Mouse (Mus musculus) urinary bladder, postnatal 0 days (tissue): Measurements from ENCODE around the gene Ttc30b. TPM values are rescaled to one million over a fixed set of nuclear protein-coding genes. Genes with fewer than 3 reads are reported as not detected.

ENCODE experiments used
- polyA plus RNA-seq: library from polyadenylated mRNA; unstranded; fragments of >200 nt; fragmentation: Nextera tagmentation; extraction: Ambion mirVana; gene quantifications from 2 replicates; pipeline ENCODE4 v1.2.1, GENCODE M21; 2015

The Ttc30b gene
- 6.3 and 7.5 TPM in 2 replicates for polyA plus RNA-seq

DNA sequence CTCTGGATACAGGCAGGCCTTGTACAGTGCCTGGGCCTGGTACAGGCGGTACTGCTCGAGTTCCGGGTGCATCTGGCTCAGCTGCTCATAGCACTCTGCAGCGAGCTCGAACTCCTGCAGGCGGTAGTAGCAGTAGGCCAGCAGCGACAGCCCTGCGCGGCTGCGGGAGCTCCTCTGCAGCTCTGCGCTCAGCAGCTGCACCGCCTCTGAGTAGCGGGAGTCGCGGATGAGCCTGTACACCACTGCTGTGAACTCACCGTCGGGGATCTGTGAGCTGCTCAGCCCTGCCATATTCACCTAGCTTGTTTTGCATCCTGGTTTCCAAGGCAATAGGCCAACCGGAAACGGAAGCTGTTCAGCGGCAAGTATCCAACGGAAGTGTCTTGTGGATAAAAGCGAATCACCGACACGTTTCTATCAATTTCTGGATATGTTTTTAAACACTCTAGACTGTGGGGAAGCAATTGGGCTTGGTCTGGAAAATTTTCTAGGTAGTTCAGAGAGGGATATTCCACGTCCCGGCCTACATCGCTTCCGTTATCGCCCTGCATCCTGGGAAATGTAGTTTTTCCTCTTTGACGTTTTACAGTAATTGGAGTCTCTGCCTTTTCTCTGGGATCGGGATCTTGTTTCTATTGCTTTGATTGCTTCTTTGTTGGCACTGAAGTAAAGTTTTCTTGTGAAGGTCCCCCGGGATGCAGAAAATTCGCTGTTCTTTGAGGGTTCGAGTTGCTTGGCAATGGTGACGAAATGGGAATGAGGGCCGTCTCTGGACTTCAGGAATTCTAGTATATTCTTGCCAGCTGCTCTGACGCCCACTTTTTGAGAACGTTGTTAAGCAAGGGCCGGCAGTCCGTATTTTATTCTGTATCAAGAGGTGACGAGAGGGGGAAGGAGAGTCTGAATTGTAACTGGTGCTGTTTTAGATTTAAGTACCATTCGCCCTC lies at the start of gene Ttc30b:
Gene Ttc30b, minus strand, starts transcription at position 469 of the 947 bp plus-strand sequence.

DNA sequence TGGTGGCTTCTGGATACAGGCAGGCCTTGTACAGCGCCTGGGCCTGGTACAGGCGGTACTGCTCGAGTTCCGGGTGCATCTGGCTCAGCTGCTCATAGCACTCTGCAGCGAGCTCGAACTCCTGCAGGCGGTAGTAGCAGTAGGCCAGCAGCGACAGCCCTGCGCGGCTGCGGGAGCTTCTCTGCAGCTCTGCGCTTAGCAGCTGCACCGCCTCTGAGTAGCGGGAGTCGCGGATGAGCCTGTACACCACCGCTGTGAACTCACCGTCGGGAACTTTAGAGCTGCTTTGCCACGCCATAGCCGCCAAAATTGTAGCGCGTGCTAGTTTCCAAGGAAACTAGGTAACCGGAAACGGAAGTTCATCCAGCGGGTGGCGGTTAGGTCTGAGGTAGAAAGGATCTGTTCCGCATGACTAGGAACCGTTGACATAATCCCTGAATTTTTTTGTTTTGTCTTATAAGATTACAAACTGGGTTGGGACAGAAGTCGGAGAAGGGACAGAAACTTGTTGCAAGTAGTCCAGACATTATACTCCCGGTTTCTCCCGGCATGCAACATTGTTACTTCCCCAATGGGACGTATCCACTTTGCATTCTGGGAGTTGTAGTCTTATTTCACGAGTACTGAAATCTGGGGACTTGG lies 43.2 kb upstream of the Ttc30b start, which contains the start of gene Ttc30a1:
Gene Ttc30a1, minus strand, starts transcription at position 528 of the 642 bp plus-strand sequence.

DNA sequence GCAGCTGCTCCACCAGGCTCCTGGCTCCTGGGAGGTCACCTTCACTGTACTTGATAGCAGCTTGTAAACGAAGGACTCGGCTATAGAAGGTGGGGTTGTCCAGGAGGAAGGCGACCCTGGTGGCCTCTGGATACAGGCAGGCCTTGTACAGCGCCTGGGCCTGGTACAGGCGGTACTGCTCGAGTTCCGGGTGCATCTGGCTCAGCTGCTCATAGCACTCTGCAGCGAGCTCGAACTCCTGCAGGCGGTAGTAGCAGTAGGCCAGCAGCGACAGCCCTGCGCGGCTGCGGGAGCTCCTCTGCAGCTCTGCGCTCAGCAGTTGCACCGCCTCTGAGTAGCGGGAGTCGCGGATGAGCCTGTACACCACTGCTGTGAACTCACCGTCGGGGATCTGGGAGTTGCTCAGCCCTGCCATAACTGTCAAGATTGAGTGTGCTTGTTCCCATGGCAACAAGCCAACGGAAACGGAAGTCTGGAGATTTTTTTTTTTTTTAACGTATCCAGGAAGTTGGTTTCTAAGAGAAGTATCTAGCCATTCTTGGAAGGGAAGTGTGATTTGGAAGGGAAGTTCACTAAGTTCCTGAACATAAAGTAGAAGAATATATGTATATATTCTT lies 39.5 kb upstream of the Ttc30b start, which contains the start of gene Ttc30a2:
Gene Ttc30a2, minus strand, starts transcription at position 419 of the 617 bp plus-strand sequence.

Other genes with a start within 250 kb of the Ttc30b start
- gene Nfe2l2, start 233.9 kb downstream of the Ttc30b start, polyA plus RNA-seq: 59.2 and 64.3 TPM in 2 replicates
- gene Agps, start 106.4 kb downstream of the Ttc30b start, polyA plus RNA-seq: 13.6 and 14.4 TPM in 2 replicates
- 0.19 and 0.22 TPM in 2 replicates for gene Ttc30a2, start 39.6 kb upstream of the Ttc30b start, polyA plus RNA-seq
- gene Ttc30a1, start 43.4 kb upstream of the Ttc30b start, polyA plus RNA-seq: 2.0 and 2.1 TPM in 2 replicates